Mouse (Mus musculus) ES-E14 (cell line): ENCODE measurements around the gene Slc6a3.

ENCODE experiments used
- CHD2 ChIP-seq: IDR thresholded peaks from 2 replicates; pipeline ENCODE4 v1.6.1; 2014; ENCODE audit warnings: mild to moderate bottlenecking, low read depth, low read length, inconsistent platforms
- HCFC1 ChIP-seq: IDR thresholded peaks from 2 replicates; pipeline ENCODE4 v1.6.1; 2012; ENCODE audit warnings: low read length, inconsistent platforms, borderline replicate concordance; ENCODE audit not compliant: insufficient read depth
- ZC3H11A ChIP-seq: IDR thresholded peaks from 2 replicates; pipeline ENCODE4 v1.6.1; 2012; ENCODE audit warnings: low read depth, mild to moderate bottlenecking, inconsistent platforms, low read length, borderline replicate concordance

DNA sequence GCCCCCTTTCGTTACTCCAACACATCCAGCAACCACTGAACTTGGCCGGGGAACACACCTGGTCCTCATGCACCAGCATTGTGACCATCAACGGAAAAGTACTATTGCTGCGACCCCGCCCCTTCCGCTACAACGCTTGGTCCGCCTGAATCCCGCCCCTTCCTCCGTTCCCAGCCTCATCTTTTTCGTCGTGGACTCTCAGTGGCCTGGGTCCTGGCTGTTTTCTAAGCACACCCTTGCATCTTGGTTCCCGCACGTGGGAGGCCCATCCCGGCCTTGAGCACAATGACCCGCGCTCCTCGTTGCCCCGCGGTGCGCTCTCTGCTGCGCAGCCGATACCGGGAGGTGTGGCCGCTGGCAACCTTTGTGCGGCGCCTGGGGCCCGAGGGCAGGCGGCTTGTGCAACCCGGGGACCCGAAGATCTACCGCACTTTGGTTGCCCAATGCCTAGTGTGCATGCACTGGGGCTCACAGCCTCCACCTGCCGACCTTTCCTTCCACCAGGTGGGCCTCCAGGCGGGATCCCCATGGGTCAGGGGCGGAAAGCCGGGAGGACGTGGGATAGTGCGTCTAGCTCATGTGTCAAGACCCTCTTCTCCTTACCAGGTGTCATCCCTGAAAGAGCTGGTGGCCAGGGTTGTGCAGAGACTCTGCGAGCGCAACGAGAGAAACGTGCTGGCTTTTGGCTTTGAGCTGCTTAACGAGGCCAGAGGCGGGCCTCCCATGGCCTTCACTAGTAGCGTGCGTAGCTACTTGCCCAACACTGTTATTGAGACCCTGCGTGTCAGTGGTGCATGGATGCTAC, 90.4 kb downstream of the Slc6a3 start, which contains the start of gene Tert:
- TF ChIP-seq ZC3H11A (no peak), CHD2 (no peak), HCFC1 (no peak)
